Mouse (Mus musculus): Measurements from ENCODE around the gene Ank2.

DNA sequence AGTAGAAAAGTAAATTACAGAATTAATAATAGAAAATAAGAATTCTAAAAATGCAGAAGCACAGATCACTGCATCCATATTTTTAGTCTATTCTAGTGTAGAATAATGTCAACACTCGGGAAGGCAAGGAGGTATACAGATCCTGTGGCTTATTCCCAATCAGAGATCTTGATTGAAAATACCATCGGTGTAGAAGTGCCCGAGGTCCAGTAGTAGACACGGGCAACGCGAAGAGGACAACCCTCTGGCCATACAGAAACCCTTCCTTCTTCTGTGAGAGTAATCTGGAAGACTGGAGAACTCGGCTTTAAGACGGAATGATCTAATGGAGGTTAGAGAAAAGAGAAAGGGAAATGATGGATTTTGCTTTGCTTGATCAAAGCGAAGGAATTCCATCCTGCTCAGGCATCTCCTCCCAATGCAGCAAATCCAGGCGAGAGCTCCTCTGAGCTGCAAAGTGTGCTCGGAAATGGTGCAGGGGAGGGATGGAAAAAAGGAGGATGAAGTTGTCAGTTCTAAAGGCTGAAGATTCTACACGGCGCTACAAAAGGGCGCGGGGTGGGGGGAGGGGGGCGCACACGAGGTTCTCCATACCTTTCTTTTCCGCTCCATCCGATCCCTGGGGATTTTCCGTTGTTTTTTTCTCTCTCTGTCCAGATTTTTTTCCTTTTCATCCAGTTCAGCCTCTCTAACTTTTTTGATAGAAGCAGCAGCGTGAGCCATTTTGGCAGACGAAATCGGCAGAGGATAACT lies 337.9 kb downstream of the Ank2 start:
- TF ChIP-seq POLR2A (IDR thresholded peaks at IDR 0.05; ENCODE audit: extremely low read depth, insufficient read depth, low read length) (0 out of 2 replicates have a peak, but pooled peaks have one; percentile 38), CTCF (IDR thresholded peaks at IDR 0.05; ENCODE audit: extremely low read depth, insufficient read depth, low read length) (no peak)

Data from cortical plate, adult 2 months (tissue).